Mouse (Mus musculus) thymus, adult 2 months (tissue): ENCODE measurements around the gene Zbed5.

Experiments used
- CTCF ChIP-seq: fragments of 200-500 bp; IDR thresholded peaks from 2 replicates; pipeline ENCODE4 v1.5.1; 2012; ENCODE audit warnings: mild to moderate bottlenecking, control low read depth, low read length, moderate library complexity, borderline replicate concordance; ENCODE audit not compliant: control insufficient read depth, poor library complexity, insufficient read depth; ENCODE audit errors: extremely low read depth
- POLR2A ChIP-seq: fragments of 200-500 bp; IDR thresholded peaks from 2 replicates; pipeline ENCODE4 v1.6.1; 2012; ENCODE audit warnings: mild to moderate bottlenecking, low read length, control low read depth, moderate library complexity; ENCODE audit not compliant: control insufficient read depth, poor library complexity, insufficient read depth; ENCODE audit errors: extremely low read depth

DNA sequence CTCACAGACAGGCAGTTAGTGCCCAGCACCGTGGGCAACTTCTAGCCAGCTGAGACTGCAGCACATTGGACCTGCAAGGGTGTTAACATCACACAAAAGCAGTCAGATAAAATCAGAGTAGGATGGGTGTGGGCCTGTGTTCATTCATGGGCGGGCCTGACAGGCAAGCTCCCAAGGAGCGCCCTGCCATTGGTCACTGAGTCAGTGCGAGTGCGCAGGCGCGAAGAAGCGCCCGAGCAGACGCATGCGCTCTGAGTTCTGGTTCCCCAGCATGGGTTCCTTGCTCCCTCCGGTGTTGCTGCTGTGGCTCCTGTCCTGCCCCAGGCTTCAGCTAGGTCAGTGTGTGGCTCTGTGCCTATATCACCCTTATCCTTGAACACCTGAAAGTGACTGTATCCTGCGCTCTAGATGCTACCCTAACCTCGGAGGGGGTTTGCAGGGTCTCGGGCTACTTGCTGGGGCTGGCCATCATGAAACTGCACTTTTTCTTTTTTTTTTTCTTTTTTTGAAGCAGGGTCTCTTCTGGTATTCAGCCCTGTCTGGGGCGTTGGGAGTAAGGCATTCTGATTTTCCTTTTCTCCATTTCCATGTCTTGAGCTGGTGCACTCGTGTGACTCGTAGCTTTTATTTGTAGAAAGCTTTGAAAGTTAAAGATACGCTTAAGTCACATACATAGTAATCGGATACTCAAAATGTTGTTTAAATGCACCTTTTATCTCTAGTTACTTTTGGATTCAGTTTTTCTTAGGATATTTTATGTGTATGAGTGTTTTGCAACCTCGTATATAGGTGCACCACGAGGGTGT, 48.6 kb upstream of the Zbed5 start, which contains the start of gene Sumf2:
- 0 out of 2 replicates have a peak, but pooled peaks have one; percentile 44 for TF ChIP-seq CTCF
- TF ChIP-seq POLR2A: peak; percentile 70
